ENCODE assay signal across 11 mouse cellular contexts in the genomic region with DNA sequence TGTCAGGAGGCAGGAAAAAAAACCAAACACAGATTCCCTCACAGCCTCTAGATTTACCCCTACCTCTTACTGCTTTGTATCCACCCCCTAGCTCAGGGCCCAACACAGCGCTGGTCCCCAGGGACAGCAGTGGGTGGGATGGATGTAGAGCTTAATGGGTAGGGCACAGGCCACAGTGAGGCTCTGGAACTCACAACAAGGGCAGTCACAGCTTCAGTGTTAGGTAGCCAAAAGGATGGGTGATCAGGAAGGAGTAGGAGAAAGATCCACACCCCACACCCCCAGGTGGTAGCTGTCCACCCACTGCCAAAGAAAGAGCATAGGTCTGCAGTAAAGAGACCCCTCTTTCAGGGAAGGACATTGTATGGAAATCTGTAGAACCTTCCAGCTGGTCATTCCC. TPM values are rescaled to one million over a fixed set of nuclear protein-coding genes. Genes with fewer than 3 reads are reported as not detected.
DNase-seq lines count a peak whose midpoint lies in the region; ATAC-seq lines count a peak whose summit lies in the region.
"Had no signal": no experiment of that assay in that cellular context is flagged by ENCODE, and none has a peak within 500 bp of the region (broad histone marks: within the 10 kb centered on the region; RNA-seq: fewer than 3 reads in every experiment).

No protein-coding gene starts in this region.

- no peaks in the 10 kb centered on the region for H3K27me3 ChIP-seq in heart, embryonic 16.5 days (ENCODE audit: control insufficient read depth, insufficient read depth, low read length)
- no peaks in the 10 kb centered on the region for H3K27me3 ChIP-seq in heart, embryonic 11.5 days (ENCODE audit: control insufficient read depth, insufficient read depth, low read length)
- no peaks in the 10 kb centered on the region for H3K27me3 ChIP-seq in megakaryocyte, embryonic 14.5 days (replicated peaks)
- no peaks in the 10 kb centered on the region for H3K27me3 ChIP-seq in hindbrain, embryonic 15.5 days
- no peaks in the 10 kb centered on the region for H3K27me3 ChIP-seq in stomach, embryonic 16.5 days (ENCODE audit: control insufficient read depth, insufficient read depth, low read length)
- H3K27me3 ChIP-seq: neural tube, embryonic 12.5 days had no signal

- 85% methylated on average over 1 of the region's 1 CpGs for WGBS in heart, embryonic 16.5 days
- WGBS in heart, embryonic 11.5 days (ENCODE audit: insufficient replicate concordance), result 90% methylated on average over 1 of the region's 1 CpGs
- 75% methylated on average over 1 of the region's 1 CpGs for WGBS in hindbrain, embryonic 15.5 days
- 86% methylated on average over 1 of the region's 1 CpGs for WGBS in stomach, embryonic 16.5 days

- H3K9me3 ChIP-seq in heart, embryonic 16.5 days (replicated peaks; ENCODE audit: control insufficient read depth, low read length), result no peaks in the 10 kb centered on the region
- H3K9me3 ChIP-seq in heart, embryonic 11.5 days (replicated peaks; ENCODE audit: control insufficient read depth, low read length), result no peaks in the 10 kb centered on the region
- no peaks in the 10 kb centered on the region for H3K9me3 ChIP-seq in megakaryocyte, embryonic 14.5 days
- no peaks in the 10 kb centered on the region for H3K9me3 ChIP-seq in hindbrain, embryonic 15.5 days
- H3K9me3 ChIP-seq in stomach, embryonic 16.5 days (replicated peaks; ENCODE audit: control insufficient read depth, low read length), result no peaks in the 10 kb centered on the region
- H3K9me3 ChIP-seq: neural tube, embryonic 12.5 days had no signal

- no peak overlapping the region for H3K4me2 ChIP-seq in heart, embryonic 16.5 days (ENCODE audit: low read depth, low read length)
- no peak overlapping the region for H3K4me2 ChIP-seq in heart, embryonic 11.5 days
- no peak overlapping the region for H3K4me2 ChIP-seq in hindbrain, embryonic 15.5 days
- no peak overlapping the region for H3K4me2 ChIP-seq in stomach, embryonic 16.5 days (ENCODE audit: low read depth, low read length)
- H3K4me2 ChIP-seq: neural tube, embryonic 12.5 days had no signal

- no peak for DNase-seq in cerebellum, postnatal 10 days
- DNase-seq: gastrocnemius, postnatal 36 days; right cerebral cortex, postnatal 25 days had no signal

- H3K4me1 ChIP-seq in heart, embryonic 16.5 days (ENCODE audit: control insufficient read depth, insufficient read depth, low read length), result peaks cover 13% of the 10 kb centered on the region
- H3K4me1 ChIP-seq in heart, embryonic 11.5 days (ENCODE audit: control insufficient read depth, insufficient read depth, low read length), result peaks cover 35% of the 10 kb centered on the region
- peaks cover 100% of the 10 kb centered on the region for H3K4me1 ChIP-seq in megakaryocyte, embryonic 14.5 days
- peaks cover 29% of the 10 kb centered on the region for H3K4me1 ChIP-seq in hindbrain, embryonic 15.5 days (replicated peaks)
- H3K4me1 ChIP-seq in stomach, embryonic 16.5 days (ENCODE audit: control insufficient read depth, insufficient read depth, low read length), result peaks cover 20% of the 10 kb centered on the region; the same call in 1 of the 2 replicates

- H3K9ac ChIP-seq in heart, embryonic 16.5 days (ENCODE audit: low read length), result no peak overlapping the region
- H3K9ac ChIP-seq in heart, embryonic 11.5 days (ENCODE audit: low read depth, low read length), result no peak overlapping the region
- no peak overlapping the region for H3K9ac ChIP-seq in hindbrain, embryonic 15.5 days
- peak overlapping the region; percentile 41; the same call in 1 of the 2 replicates for H3K9ac ChIP-seq in stomach, embryonic 16.5 days (ENCODE audit: low read length)
- H3K9ac ChIP-seq: neural tube, embryonic 12.5 days had no signal

- ATAC-seq in heart, embryonic 16.5 days (replicated peaks; ENCODE audit: extremely low read depth, insufficient read depth, low FRiP score), result no peak
- no peak for ATAC-seq in heart, embryonic 11.5 days (replicated peaks; ENCODE audit: insufficient number of reproducible peaks, low FRiP score, low TSS enrichment)
- ATAC-seq in megakaryocyte, adult 5-6 weeks (ENCODE audit: poor library complexity, severe bottlenecking), result no peak
- no peak for ATAC-seq in hindbrain, embryonic 15.5 days (ENCODE audit: low FRiP score, low read depth)
- ATAC-seq in stomach, embryonic 16.5 days (ENCODE audit: insufficient read depth, low FRiP score), result no peak
- ATAC-seq: forebrain, embryonic 14.5 days had no signal

- H3K36me3 ChIP-seq in heart, embryonic 16.5 days (ENCODE audit: control insufficient read depth, insufficient read depth), result no peaks in the 10 kb centered on the region
- H3K36me3 ChIP-seq in heart, embryonic 11.5 days (ENCODE audit: control insufficient read depth, insufficient read depth, low read length), result no peaks in the 10 kb centered on the region
- H3K36me3 ChIP-seq in megakaryocyte, embryonic 14.5 days (replicated peaks; ENCODE audit: low read length), result peaks cover 29% of the 10 kb centered on the region
- H3K36me3 ChIP-seq in hindbrain, embryonic 15.5 days, result 0 out of 2 replicates have a peak, but pooled peaks cover 2% of the 10 kb centered on the region
- no peaks in the 10 kb centered on the region for H3K36me3 ChIP-seq in stomach, embryonic 16.5 days (ENCODE audit: control insufficient read depth, insufficient read depth, low read length)

- no peak overlapping the region for H3K4me3 ChIP-seq in heart, embryonic 16.5 days (ENCODE audit: low read length)
- H3K4me3 ChIP-seq in heart, embryonic 11.5 days (ENCODE audit: low read depth, low read length), result no peak overlapping the region
- H3K4me3 ChIP-seq in megakaryocyte, embryonic 14.5 days (replicated peaks), result peak overlapping the region; percentile 76
- H3K4me3 ChIP-seq in hindbrain, embryonic 15.5 days, result no peak overlapping the region
- no peak overlapping the region for H3K4me3 ChIP-seq in stomach, embryonic 16.5 days (replicated peaks; ENCODE audit: low read length)
- H3K4me3 ChIP-seq: neural tube, embryonic 12.5 days had no signal

- peak overlapping the region; percentile 61 for H3K27ac ChIP-seq in heart, embryonic 16.5 days (ENCODE audit: low read length)
- H3K27ac ChIP-seq in heart, embryonic 11.5 days (ENCODE audit: low read depth, low read length), result no peak overlapping the region
- H3K27ac ChIP-seq in hindbrain, embryonic 15.5 days (replicated peaks), result peak overlapping the region; percentile 44; the same call in 1 of the 2 replicates
- H3K27ac ChIP-seq in stomach, embryonic 16.5 days (ENCODE audit: low read length), result peak overlapping the region; percentile 44; the same call in 1 of the 2 replicates
- H3K27ac ChIP-seq: neural tube, embryonic 12.5 days had no signal

RNA-seq across cellular contexts. Expression of a gene that starts 12.1 kb away (rescaled TPM):
- polyA plus RNA-seq in heart, embryonic 16.5 days (2015; fragmentation: Nextera tagmentation; extraction: Ambion mirVana), result 1.8 and 3.6 TPM in 2 replicates
- polyA plus RNA-seq in heart, embryonic 11.5 days (2014; fragmentation: Nextera tagmentation; extraction: Ambion mirVana), result 4.0 and 4.6 TPM in 2 replicates
- 63.1 and 65.1 TPM in 2 replicates for polyA plus RNA-seq in megakaryocyte, embryonic 14.5 days (2012; ENCODE audit: insufficient read depth, low replicate concordance)
- total RNA-seq in megakaryocyte, adult 5-6 weeks (2015), result 2.8 and 2.9 TPM in 2 replicates
- 0.15 and 4.8 TPM in 2 replicates for total RNA-seq in megakaryocyte, adult 5-6 weeks (2017)
- polyA plus RNA-seq in hindbrain, embryonic 15.5 days (2015; fragmentation: Nextera tagmentation; extraction: Ambion mirVana), result 9.7 and 11.4 TPM in 2 replicates
- polyA plus RNA-seq in stomach, embryonic 16.5 days (2015; fragmentation: Nextera tagmentation; extraction: Ambion mirVana), result 5.7 and 7.3 TPM in 2 replicates

RNA-seq across cellular contexts. Expression of a gene that starts 36.5 kb away (rescaled TPM):
- polyA plus RNA-seq in heart, embryonic 16.5 days (2015; fragmentation: Nextera tagmentation; extraction: Ambion mirVana), result 70.2 and 81.8 TPM in 2 replicates
- 93.8 and 101 TPM in 2 replicates for polyA plus RNA-seq in heart, embryonic 11.5 days (2014; fragmentation: Nextera tagmentation; extraction: Ambion mirVana)
- polyA plus RNA-seq in megakaryocyte, embryonic 14.5 days (2012; ENCODE audit: insufficient read depth, low replicate concordance), result 59.8 and 71.3 TPM in 2 replicates
- 62.4 and 71.7 TPM in 2 replicates for total RNA-seq in megakaryocyte, adult 5-6 weeks (2015)
- 35.4 and 36.0 TPM in 2 replicates for total RNA-seq in megakaryocyte, adult 5-6 weeks (2017)
- polyA plus RNA-seq in hindbrain, embryonic 15.5 days (2015; fragmentation: Nextera tagmentation; extraction: Ambion mirVana), result 62.1 and 65.9 TPM in 2 replicates
- polyA plus RNA-seq in stomach, embryonic 16.5 days (2015; fragmentation: Nextera tagmentation; extraction: Ambion mirVana), result 117 and 133 TPM in 2 replicates

RNA-seq across cellular contexts. Expression of a gene that starts 42.3 kb away (rescaled TPM):
- polyA plus RNA-seq in heart, embryonic 16.5 days (2015; fragmentation: Nextera tagmentation; extraction: Ambion mirVana), result 0.17 TPM in 1 of 2 replicates, not detected in the other
- polyA plus RNA-seq in heart, embryonic 11.5 days (2014; fragmentation: Nextera tagmentation; extraction: Ambion mirVana), result not detected in 2 replicates
- polyA plus RNA-seq in megakaryocyte, embryonic 14.5 days (2012; ENCODE audit: insufficient read depth, low replicate concordance), result not detected in 2 replicates
- not detected in 2 replicates for total RNA-seq in megakaryocyte, adult 5-6 weeks (2015)
- total RNA-seq in megakaryocyte, adult 5-6 weeks (2017), result not detected in 2 replicates
- polyA plus RNA-seq in hindbrain, embryonic 15.5 days (2015; fragmentation: Nextera tagmentation; extraction: Ambion mirVana), result not detected in 2 replicates
- polyA plus RNA-seq in stomach, embryonic 16.5 days (2015; fragmentation: Nextera tagmentation; extraction: Ambion mirVana), result 8.1 and 8.9 TPM in 2 replicates
- polyA plus RNA-seq: forebrain, embryonic 14.5 days; neural tube, embryonic 12.5 days had no signal
